Mouse (Mus musculus): ENCODE results near the gene Pfdn4. TPM values are rescaled to one million over a fixed set of nuclear protein-coding genes. Genes with fewer than 3 reads are reported as not detected.

Pfdn4 gene
- total RNA-seq, 2 experiments from 2014 or later: 65.0 to 104 TPM

- no peak for ATAC-seq (replicated peaks; ENCODE audit: poor library complexity)
Measured at GRCm38 (mm10) chr2:170545745-170546144, 49.5 kb downstream of the Pfdn4 start.

GRCm38 (mm10) chr2:170547526-170547925 is 51.3 kb downstream of the Pfdn4 start:
- no peak for ATAC-seq (replicated peaks; ENCODE audit: poor library complexity)

GRCm38 (mm10) chr2:170548046-170548445 is 51.8 kb downstream of the Pfdn4 start:
- no peak for ATAC-seq (replicated peaks; ENCODE audit: poor library complexity)

- ATAC-seq (replicated peaks; ENCODE audit: poor library complexity): no peak
Measured at GRCm38 (mm10) chr2:170549146-170549545, 52.9 kb downstream of the Pfdn4 start.

- no peak for ATAC-seq (replicated peaks; ENCODE audit: poor library complexity)
Measured at GRCm38 (mm10) chr2:170550240-170550639, 54.0 kb downstream of the Pfdn4 start.

DNA sequence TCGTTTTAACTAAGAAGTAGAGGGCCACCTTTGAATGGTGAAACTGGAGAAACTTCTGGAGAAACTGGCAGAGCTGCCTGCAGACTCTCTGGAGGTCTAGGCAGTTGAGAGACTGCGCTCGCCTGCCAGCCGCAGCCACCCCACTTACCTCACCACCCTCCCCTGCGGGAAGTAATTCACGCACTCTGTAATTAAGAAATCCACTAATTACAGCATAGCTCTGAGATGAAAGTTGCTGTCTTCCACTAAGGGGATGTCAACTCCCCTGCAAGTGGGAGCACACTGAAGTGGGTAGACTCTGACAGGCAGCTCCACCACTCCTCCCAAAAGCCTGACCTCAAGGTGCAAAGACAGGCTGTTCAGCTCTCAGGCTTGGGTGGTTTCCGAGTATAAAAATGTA is 55.9 kb downstream of the Pfdn4 start:
- ATAC-seq (replicated peaks; ENCODE audit: poor library complexity): no peak

DNA sequence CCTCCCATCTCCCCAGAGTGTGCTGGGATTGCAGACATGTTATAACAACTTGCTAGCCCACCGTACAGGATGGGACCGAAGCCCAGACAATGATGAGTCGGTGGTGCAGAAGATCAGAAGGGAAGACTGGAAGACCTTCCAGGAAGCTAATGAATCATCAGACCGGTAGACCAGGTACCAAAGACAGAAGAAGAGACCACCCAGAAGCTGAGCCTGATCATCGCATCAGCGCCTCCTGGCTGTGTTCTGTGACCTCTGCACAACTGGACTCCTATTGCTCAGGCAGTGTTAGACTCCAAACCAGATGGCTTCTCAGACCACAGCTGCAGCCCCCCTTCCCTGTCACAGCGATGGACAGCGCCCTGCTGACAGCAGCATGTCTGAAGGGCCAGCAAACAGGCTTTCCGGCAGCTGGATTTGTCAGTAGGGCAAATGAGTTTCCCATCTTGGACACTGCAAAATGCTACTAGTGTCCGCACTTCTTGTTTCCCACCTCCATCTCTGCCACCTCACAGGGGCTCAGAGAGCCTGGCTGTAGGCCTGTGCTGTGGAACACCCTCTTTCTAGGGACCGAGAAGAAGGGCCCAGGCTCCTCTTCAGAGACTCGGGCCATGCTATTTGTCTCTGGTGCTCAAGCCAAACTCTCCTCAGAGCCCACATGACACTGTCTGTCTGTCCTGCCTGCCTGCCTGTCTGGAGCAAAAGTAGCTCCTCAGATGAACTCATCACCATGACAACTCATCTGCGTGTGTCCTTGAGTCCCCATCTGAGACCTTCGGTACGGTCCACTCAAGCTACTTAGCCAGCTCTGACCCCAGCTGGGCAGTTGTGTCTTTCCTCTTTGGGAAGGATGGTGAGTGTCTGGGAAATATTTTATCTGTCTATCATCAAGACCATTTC is 68.0 kb downstream of the Pfdn4 start:
- ATAC-seq (replicated peaks; ENCODE audit: poor library complexity): no peak

DNA sequence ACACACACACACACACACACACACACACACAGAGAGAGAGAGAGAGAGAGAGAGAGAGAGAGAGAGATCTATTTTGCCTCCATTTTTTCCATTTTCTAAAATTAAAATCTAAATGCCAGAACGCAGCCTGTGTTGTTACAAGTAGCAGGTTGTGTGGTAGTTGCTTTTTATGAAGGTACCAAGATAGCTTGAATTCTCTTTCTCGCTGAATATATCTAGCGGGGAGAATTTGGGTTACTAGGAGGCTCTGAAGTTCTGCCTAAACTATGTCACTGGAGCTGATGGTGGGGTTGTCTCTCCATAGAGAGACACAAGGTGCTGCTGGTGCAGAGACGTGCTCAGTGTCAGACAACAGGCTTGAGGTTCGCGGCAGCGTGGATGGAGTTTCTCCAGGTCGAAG is 68.8 kb downstream of the Pfdn4 start:
- no peak for ATAC-seq (replicated peaks; ENCODE audit: poor library complexity)

Other genes with a start within 250 kb of the Pfdn4 start
- 0.81 and 1.2 TPM in 2 replicates for gene Bcas1, start 68.6 kb upstream of the Pfdn4 start, total RNA-seq (2015)
- 1.1 and 1.9 TPM in 2 replicates for gene Bcas1, start 68.6 kb upstream of the Pfdn4 start, total RNA-seq (2017)
- gene Cyp24a1, start 717 bp downstream of the Pfdn4 start, total RNA-seq (2015): not detected in 2 replicates
- gene Cyp24a1, start 717 bp downstream of the Pfdn4 start, total RNA-seq (2017): not detected in 2 replicates
- not detected in 2 replicates for gene 4930470P17Rik, start 105.6 kb downstream of the Pfdn4 start, total RNA-seq (2015)
- not detected in 2 replicates for gene 4930470P17Rik, start 105.6 kb downstream of the Pfdn4 start, total RNA-seq (2017)
- gene Dok5, start 235.4 kb downstream of the Pfdn4 start, total RNA-seq (2015): 0.25 TPM in 1 of 2 replicates, not detected in the other
- gene Dok5, start 235.4 kb downstream of the Pfdn4 start, total RNA-seq (2017): not detected in 2 replicates

Data from megakaryocyte progenitor cell, adult 5-6 weeks (primary cell).